Mouse (Mus musculus): ENCODE data around the gene Cdkn2c. TPM values are rescaled to one million over a fixed set of nuclear protein-coding genes. Genes with fewer than 3 reads are reported as not detected.

Gene Cdkn2c
- total and polyA plus RNA-seq, 3 experiments, result 18.6 to 26.8 TPM; not detected in 1

DNA sequence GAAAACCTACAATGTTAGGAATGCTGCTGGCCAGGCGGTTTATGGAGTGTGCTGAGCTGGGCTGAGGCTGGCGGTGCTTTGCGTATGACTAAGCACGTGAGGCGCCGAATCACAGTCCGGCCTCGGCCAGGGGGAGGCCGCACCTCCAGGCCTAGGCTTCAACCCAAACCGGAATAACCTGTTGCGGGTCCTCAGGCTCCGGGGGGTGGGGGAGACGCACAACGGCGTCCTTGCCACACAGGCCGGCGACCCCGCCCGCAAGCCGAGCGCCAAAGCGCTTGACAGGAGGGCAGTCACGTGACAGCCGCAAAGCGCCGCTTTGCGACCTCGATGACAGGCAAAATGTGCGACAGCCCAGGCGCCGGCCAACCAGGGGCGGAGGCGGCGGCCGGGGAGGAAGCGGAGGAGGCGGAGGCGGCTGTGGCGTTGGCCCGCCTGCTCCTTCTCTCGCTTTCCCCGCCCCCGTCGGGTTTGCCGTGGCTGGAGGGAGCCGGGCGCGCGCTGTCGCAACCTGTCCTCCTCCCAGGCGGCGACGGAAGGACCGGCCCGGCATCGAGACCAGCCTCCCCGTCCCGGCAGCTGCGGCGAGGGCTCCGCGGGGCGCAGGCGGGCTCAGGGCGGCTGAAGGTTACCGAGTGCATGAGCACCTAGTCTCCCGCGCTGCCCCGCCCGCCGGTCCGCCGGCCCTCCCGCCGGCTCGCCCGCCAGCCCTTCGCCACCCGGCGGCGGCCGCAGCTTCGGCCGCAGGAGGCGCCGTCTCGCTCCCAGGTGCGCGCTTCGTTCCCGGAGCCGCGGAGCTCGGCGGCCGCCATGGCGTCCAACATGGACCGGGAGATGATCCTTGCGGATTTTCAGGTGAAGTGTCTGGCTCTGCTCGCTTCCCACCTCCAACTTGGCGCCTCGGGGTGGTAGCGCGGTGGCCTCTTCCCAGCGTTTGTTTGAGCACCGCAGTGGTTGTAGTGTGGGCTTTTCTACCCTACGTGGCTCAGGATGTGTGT lies 9.5 kb upstream of the Cdkn2c start, which contains the start of gene Faf1 (continued):
- TF ChIP-seq TCF12 (IDR thresholded peaks at IDR 0.05; ENCODE audit: low read depth, low read length) (peak; percentile 80), JUND (IDR thresholded peaks at IDR 0.05; ENCODE audit: low read depth, low read length) (no peak), TAL1 (IDR thresholded peaks at IDR 0.05; ENCODE audit: low read length) (no peak), KAT2A (conservative IDR thresholded peaks at IDR 0.05; ENCODE audit: low read depth, low read length) (peak; percentile 93), HCFC1 (IDR thresholded peaks at IDR 0.05; ENCODE audit: low read depth, low read length) (peak; percentile 98), SIN3A (IDR thresholded peaks at IDR 0.05; ENCODE audit: low read length) (peak; percentile 98)

DNA sequence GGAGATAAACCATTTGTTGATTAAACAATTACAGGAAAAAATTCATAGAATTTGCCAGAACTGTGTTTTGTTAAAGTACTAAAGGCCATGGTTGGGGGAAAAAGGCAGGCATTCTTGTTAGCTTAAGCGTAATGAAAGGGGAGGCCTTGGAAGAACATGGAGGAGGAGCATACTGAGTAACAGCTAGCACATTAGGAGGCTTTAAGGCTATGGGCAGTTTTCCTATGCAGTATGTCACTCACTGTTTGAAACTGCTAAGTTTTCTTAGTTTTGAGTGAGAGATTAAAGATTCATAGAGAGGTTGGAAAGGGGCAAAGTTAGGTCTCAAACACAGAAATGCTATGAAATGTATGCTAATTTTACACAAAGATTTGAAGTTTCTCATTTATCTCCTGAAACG lies 7.1 kb upstream of the Cdkn2c start:
- Histone ChIP-seq H3K9ac (ENCODE audit: control insufficient read depth, low read depth, low read length, poor library complexity, severe bottlenecking) (no peak overlapping the region), H3K27ac (ENCODE audit: control insufficient read depth, low read depth, low read length) (no peak overlapping the region), H3K27me3 (ENCODE audit: control insufficient read depth in 1 of 2, insufficient read depth in 2 of 2, low read length in 2 of 2) (no peaks in the 10 kb centered on the region), H3K79me2 (ENCODE audit: control insufficient read depth, insufficient read depth, low read length, poor library complexity) (peaks cover 19% of the 10 kb centered on the region), H3K36me3 (ENCODE audit: control insufficient read depth in 1 of 2, insufficient read depth in 2 of 2, low read length in 2 of 2) (peaks cover 0 to 24% of the 10 kb centered on the region in 2 experiments; a peak in 2 of 4 replicates), H3K4me3 (ENCODE audit: control insufficient read depth in 1 of 2, insufficient read depth in 1 of 2, low read depth in 2 of 2, low read length in 2 of 2) (no peak overlapping the region), H3K4me1 (ENCODE audit: control insufficient read depth in 1 of 2, insufficient read depth in 2 of 2, low read length in 2 of 2) (peaks cover 0 to 3% of the 10 kb centered on the region in 2 experiments; a peak in 2 of 4 replicates), H3K9me3 (replicated peaks; ENCODE audit: insufficient read depth, low read length) (no peaks in the 10 kb centered on the region)
- TF ChIP-seq MEF2A (IDR thresholded peaks at IDR 0.05; ENCODE audit: extremely low read depth, insufficient replicate concordance, low read depth, low read length, poor library complexity, severe bottlenecking), result no peak
- TF ChIP-seq POLR2AphosphoS5 (IDR thresholded peaks at IDR 0.05; ENCODE audit: borderline replicate concordance, low read depth, low read length), result no peak
- TF ChIP-seq CHD1 (IDR thresholded peaks at IDR 0.05; ENCODE audit: low read depth, low read length), result no peak
- TF ChIP-seq GABPA (IDR thresholded peaks at IDR 0.05; ENCODE audit: low read depth, low read length), result no peak
- TF ChIP-seq ZKSCAN1 (IDR thresholded peaks at IDR 0.05; ENCODE audit: low read depth, low read length), result no peak
- TF ChIP-seq TBP (IDR thresholded peaks at IDR 0.05; ENCODE audit: low read depth, low read length), result no peak
- TF ChIP-seq USF1 (IDR thresholded peaks at IDR 0.05; ENCODE audit: low read depth, low read length), result no peak
- no peak for TF ChIP-seq CTCF (IDR thresholded peaks at IDR 0.05 in 2 of 3, conservative IDR thresholded peaks at IDR 0.05 in 1 of 3; ENCODE audit: control insufficient read depth in 1 of 3, insufficient read depth in 1 of 3, low read depth in 2 of 3, low read length in 3 of 3, poor library complexity in 1 of 3, severe bottlenecking in 1 of 3)
- TF ChIP-seq ZMIZ1 (IDR thresholded peaks at IDR 0.05; ENCODE audit: low read depth, low read length), result no peak
- TF ChIP-seq TAL1 (IDR thresholded peaks at IDR 0.05; ENCODE audit: low read length), result no peak
- TF ChIP-seq MAFK (IDR thresholded peaks at IDR 0.05; ENCODE audit: borderline replicate concordance, low read depth, low read length), result no peak
- TF ChIP-seq RCOR1 (IDR thresholded peaks at IDR 0.05; ENCODE audit: low read depth, low read length), result no peak
- no peak for TF ChIP-seq MYB (IDR thresholded peaks at IDR 0.05; ENCODE audit: low read depth, low read length)
- TF ChIP-seq JUND (IDR thresholded peaks at IDR 0.05; ENCODE audit: low read depth, low read length), result no peak
- TF ChIP-seq RAD21 (IDR thresholded peaks at IDR 0.05; ENCODE audit: low read depth, low read length), result no peak
- no peak for TF ChIP-seq HCFC1 (IDR thresholded peaks at IDR 0.05; ENCODE audit: low read depth, low read length)
- TF ChIP-seq POLR2A (IDR thresholded peaks at IDR 0.05; ENCODE audit: control insufficient read depth in 1 of 2, insufficient read depth in 1 of 2, low read depth in 1 of 2, low read length in 2 of 2, poor library complexity in 1 of 2), result no peak
- TF ChIP-seq SIN3A (IDR thresholded peaks at IDR 0.05; ENCODE audit: low read length), result no peak
- DNase-seq (ENCODE audit: low read depth, low spot score), result no peak
